Mouse (Mus musculus): ENCODE data around the gene Kcnk6. TPM values are rescaled to one million over a fixed set of nuclear protein-coding genes. Genes with fewer than 3 reads are reported as not detected.

Kcnk6 gene
- polyA plus RNA-seq, 1 experiment = 0.09 TPM

- Histone ChIP-seq H3K79me2 (ENCODE audit: control insufficient read depth, insufficient read depth) (peaks cover 12% of the 10 kb centered on the region), H3ac (ENCODE audit: control insufficient read depth, insufficient read length, low read depth) (no peak overlapping the region), H3K27me3 (ENCODE audit: control insufficient read depth, insufficient read depth, insufficient read length) (no peaks in the 10 kb centered on the region), H3K4me3 (ENCODE audit: insufficient read depth, poor library complexity, severe bottlenecking) (no peak overlapping the region), H3K79me3 (ENCODE audit: low read depth) (peaks cover 4% of the 10 kb centered on the region), H3K36me3 (ENCODE audit: control insufficient read depth, insufficient read depth) (no peaks in the 10 kb centered on the region)
- no peak for TF ChIP-seq MYOD1 (IDR thresholded peaks at IDR 0.05; ENCODE audit: control insufficient read depth, insufficient read length, low read depth)
- TF ChIP-seq CEBPB (IDR thresholded peaks at IDR 0.05; ENCODE audit: low read depth) = no peak
- no peak for TF ChIP-seq CTCF (IDR thresholded peaks at IDR 0.05; ENCODE audit: control insufficient read depth, insufficient read depth, insufficient read length)
- TF ChIP-seq FOSL1 (IDR thresholded peaks at IDR 0.05; ENCODE audit: insufficient read depth, low read length, poor library complexity, severe bottlenecking) = no peak
- TF ChIP-seq USF1 (IDR thresholded peaks at IDR 0.05; ENCODE audit: low read depth) = no peak
- TF ChIP-seq MYOG (IDR thresholded peaks at IDR 0.05; ENCODE audit: control insufficient read depth, extremely low read depth, insufficient read length) = no peak
- TF ChIP-seq MAX (IDR thresholded peaks at IDR 0.05) = no peak
Observed at GRCm38 (mm10) chr7:29236593-29236992, 4.3 kb upstream of the Kcnk6 start.

GRCm38 (mm10) chr7:29234661-29235060, 2.3 kb upstream of the Kcnk6 start:
- Histone ChIP-seq H3ac (ENCODE audit: control insufficient read depth, insufficient read length, low read depth) (no peak overlapping the region), H3K27me3 (ENCODE audit: control insufficient read depth, insufficient read depth, insufficient read length) (no peaks in the 10 kb centered on the region), H3K79me3 (ENCODE audit: low read depth) (peaks cover 4% of the 10 kb centered on the region), H3K79me2 (ENCODE audit: control insufficient read depth, insufficient read depth) (peaks cover 10% of the 10 kb centered on the region), H3K4me3 (ENCODE audit: insufficient read depth, poor library complexity, severe bottlenecking) (no peak overlapping the region), H3K36me3 (ENCODE audit: control insufficient read depth, insufficient read depth) (no peaks in the 10 kb centered on the region)
- TF ChIP-seq CTCF (IDR thresholded peaks at IDR 0.05; ENCODE audit: control insufficient read depth, insufficient read depth, insufficient read length) = no peak
- no peak for TF ChIP-seq MYOG (IDR thresholded peaks at IDR 0.05; ENCODE audit: control insufficient read depth, extremely low read depth, insufficient read length)
- no peak for TF ChIP-seq USF1 (IDR thresholded peaks at IDR 0.05; ENCODE audit: low read depth)
- no peak for TF ChIP-seq FOSL1 (IDR thresholded peaks at IDR 0.05; ENCODE audit: insufficient read depth, low read length, poor library complexity, severe bottlenecking)
- no peak for TF ChIP-seq MAX (IDR thresholded peaks at IDR 0.05)
- no peak for TF ChIP-seq CEBPB (IDR thresholded peaks at IDR 0.05; ENCODE audit: low read depth)
- TF ChIP-seq MYOD1 (IDR thresholded peaks at IDR 0.05; ENCODE audit: control insufficient read depth, insufficient read length, low read depth) = no peak

GRCm38 (mm10) chr7:29233745-29234144, 1.4 kb upstream of the Kcnk6 start:
- Histone ChIP-seq H3K4me3 (ENCODE audit: insufficient read depth, poor library complexity, severe bottlenecking) (no peak overlapping the region), H3ac (ENCODE audit: control insufficient read depth, insufficient read length, low read depth) (no peak overlapping the region), H3K79me3 (ENCODE audit: low read depth) (peaks cover 2% of the 10 kb centered on the region), H3K79me2 (ENCODE audit: control insufficient read depth, insufficient read depth) (peaks cover 1% of the 10 kb centered on the region), H3K27me3 (ENCODE audit: control insufficient read depth, insufficient read depth, insufficient read length) (no peaks in the 10 kb centered on the region), H3K36me3 (ENCODE audit: control insufficient read depth, insufficient read depth) (no peaks in the 10 kb centered on the region)
- no peak for TF ChIP-seq FOSL1 (IDR thresholded peaks at IDR 0.05; ENCODE audit: insufficient read depth, low read length, poor library complexity, severe bottlenecking)

- Histone ChIP-seq H3K79me3 (ENCODE audit: low read depth) (no peaks in the 10 kb centered on the region), H3K4me3 (ENCODE audit: insufficient read depth, poor library complexity, severe bottlenecking) (no peak overlapping the region), H3K36me3 (ENCODE audit: control insufficient read depth, insufficient read depth) (no peaks in the 10 kb centered on the region), H3K27me3 (ENCODE audit: control insufficient read depth, insufficient read depth, insufficient read length) (no peaks in the 10 kb centered on the region), H3ac (ENCODE audit: control insufficient read depth, insufficient read length, low read depth) (no peak overlapping the region), H3K79me2 (ENCODE audit: control insufficient read depth, insufficient read depth) (no peaks in the 10 kb centered on the region)
- no peak for TF ChIP-seq FOSL1 (IDR thresholded peaks at IDR 0.05; ENCODE audit: insufficient read depth, low read length, poor library complexity, severe bottlenecking)
- TF ChIP-seq MYOG (IDR thresholded peaks at IDR 0.05; ENCODE audit: control insufficient read depth, extremely low read depth, insufficient read length) = no peak
- TF ChIP-seq CEBPB (IDR thresholded peaks at IDR 0.05; ENCODE audit: low read depth) = no peak
- TF ChIP-seq MAX (IDR thresholded peaks at IDR 0.05) = no peak
- no peak for TF ChIP-seq USF1 (IDR thresholded peaks at IDR 0.05; ENCODE audit: low read depth)
- no peak for TF ChIP-seq MYOD1 (IDR thresholded peaks at IDR 0.05; ENCODE audit: control insufficient read depth, insufficient read length, low read depth)
Observed at GRCm38 (mm10) chr7:29231517-29231916, 798 bp downstream of the Kcnk6 start.

GRCm38 (mm10) chr7:29230560-29230959, 1.8 kb downstream of the Kcnk6 start:
- Histone ChIP-seq H3K79me3 (ENCODE audit: low read depth) (no peaks in the 10 kb centered on the region), H3K4me3 (ENCODE audit: insufficient read depth, poor library complexity, severe bottlenecking) (no peak overlapping the region), H3K36me3 (ENCODE audit: control insufficient read depth, insufficient read depth) (no peaks in the 10 kb centered on the region), H3K79me2 (ENCODE audit: control insufficient read depth, insufficient read depth) (no peaks in the 10 kb centered on the region), H3ac (ENCODE audit: control insufficient read depth, insufficient read length, low read depth) (no peak overlapping the region), H3K27me3 (ENCODE audit: control insufficient read depth, insufficient read depth, insufficient read length) (no peaks in the 10 kb centered on the region)
- TF ChIP-seq CEBPB (IDR thresholded peaks at IDR 0.05; ENCODE audit: low read depth) = no peak
- no peak for TF ChIP-seq MYOD1 (IDR thresholded peaks at IDR 0.05; ENCODE audit: control insufficient read depth, insufficient read length, low read depth)
- no peak for TF ChIP-seq MAX (IDR thresholded peaks at IDR 0.05)
- TF ChIP-seq MYOG (IDR thresholded peaks at IDR 0.05; ENCODE audit: control insufficient read depth, extremely low read depth, insufficient read length) = no peak
- no peak for TF ChIP-seq USF1 (IDR thresholded peaks at IDR 0.05; ENCODE audit: low read depth)
- no peak for TF ChIP-seq FOSL1 (IDR thresholded peaks at IDR 0.05; ENCODE audit: insufficient read depth, low read length, poor library complexity, severe bottlenecking)
- no peak for TF ChIP-seq CTCF (IDR thresholded peaks at IDR 0.05; ENCODE audit: control insufficient read depth, insufficient read depth, insufficient read length)

- Histone ChIP-seq H3K27me3 (ENCODE audit: control insufficient read depth, insufficient read depth, insufficient read length) (no peaks in the 10 kb centered on the region), H3K4me3 (ENCODE audit: insufficient read depth, poor library complexity, severe bottlenecking) (no peak overlapping the region), H3K79me3 (ENCODE audit: low read depth) (no peaks in the 10 kb centered on the region), H3K79me2 (ENCODE audit: control insufficient read depth, insufficient read depth) (no peaks in the 10 kb centered on the region), H3ac (ENCODE audit: control insufficient read depth, insufficient read length, low read depth) (no peak overlapping the region), H3K36me3 (ENCODE audit: control insufficient read depth, insufficient read depth) (no peaks in the 10 kb centered on the region)
- TF ChIP-seq MYOG (IDR thresholded peaks at IDR 0.05; ENCODE audit: control insufficient read depth, extremely low read depth, insufficient read length) = no peak
- no peak for TF ChIP-seq FOSL1 (IDR thresholded peaks at IDR 0.05; ENCODE audit: insufficient read depth, low read length, poor library complexity, severe bottlenecking)
- no peak for TF ChIP-seq MAX (IDR thresholded peaks at IDR 0.05)
- TF ChIP-seq CTCF (IDR thresholded peaks at IDR 0.05; ENCODE audit: control insufficient read depth, insufficient read depth, insufficient read length) = no peak
- TF ChIP-seq CEBPB (IDR thresholded peaks at IDR 0.05; ENCODE audit: low read depth) = no peak
- no peak for TF ChIP-seq USF1 (IDR thresholded peaks at IDR 0.05; ENCODE audit: low read depth)
- TF ChIP-seq MYOD1 (IDR thresholded peaks at IDR 0.05; ENCODE audit: control insufficient read depth, insufficient read length, low read depth) = no peak
Observed at GRCm38 (mm10) chr7:29228202-29228601, 4.1 kb downstream of the Kcnk6 start.
